Mouse (Mus musculus): ENCODE data around the gene Lmx1b. TPM values are rescaled to one million over a fixed set of nuclear protein-coding genes. Genes with fewer than 3 reads are reported as not detected.

The Lmx1b gene
- total RNA-seq, 1 experiment from 2014 or later, result not detected

- no peak; a peak in 1 of 4 replicates for ATAC-seq (replicated peaks in 1 of 2; ENCODE audit: insufficient read depth in 1 of 2, low FRiP score in 2 of 2, low TSS enrichment in 1 of 2, low read depth in 1 of 2, poor library complexity in 2 of 2, severe bottlenecking in 2 of 2)
These were observed 71.1 kb downstream of the Lmx1b start for GRCm38 (mm10) chr2:33569240-33569639.

- ATAC-seq (replicated peaks in 1 of 2; ENCODE audit: insufficient read depth in 1 of 2, low FRiP score in 2 of 2, low TSS enrichment in 1 of 2, low read depth in 1 of 2, poor library complexity in 2 of 2, severe bottlenecking in 2 of 2), result no peak
These were observed 74.4 kb downstream of the Lmx1b start for GRCm38 (mm10) chr2:33565886-33566285.

- ATAC-seq (replicated peaks in 1 of 2; ENCODE audit: insufficient read depth in 1 of 2, low FRiP score in 2 of 2, low TSS enrichment in 1 of 2, low read depth in 1 of 2, poor library complexity in 2 of 2, severe bottlenecking in 2 of 2), result no peak
These were observed 75.6 kb downstream of the Lmx1b start for GRCm38 (mm10) chr2:33564748-33565147.

- ATAC-seq (replicated peaks in 1 of 2; ENCODE audit: insufficient read depth in 1 of 2, low FRiP score in 2 of 2, low TSS enrichment in 1 of 2, low read depth in 1 of 2, poor library complexity in 2 of 2, severe bottlenecking in 2 of 2), result peak; percentile 23 to 30; a peak in 1 of 4 replicates
These were observed 80.6 kb downstream of the Lmx1b start for GRCm38 (mm10) chr2:33559752-33560151.

- no peak for ATAC-seq (replicated peaks in 1 of 2; ENCODE audit: insufficient read depth in 1 of 2, low FRiP score in 2 of 2, low TSS enrichment in 1 of 2, low read depth in 1 of 2, poor library complexity in 2 of 2, severe bottlenecking in 2 of 2)
These were observed 81.0 kb downstream of the Lmx1b start for GRCm38 (mm10) chr2:33559334-33559733.

DNA sequence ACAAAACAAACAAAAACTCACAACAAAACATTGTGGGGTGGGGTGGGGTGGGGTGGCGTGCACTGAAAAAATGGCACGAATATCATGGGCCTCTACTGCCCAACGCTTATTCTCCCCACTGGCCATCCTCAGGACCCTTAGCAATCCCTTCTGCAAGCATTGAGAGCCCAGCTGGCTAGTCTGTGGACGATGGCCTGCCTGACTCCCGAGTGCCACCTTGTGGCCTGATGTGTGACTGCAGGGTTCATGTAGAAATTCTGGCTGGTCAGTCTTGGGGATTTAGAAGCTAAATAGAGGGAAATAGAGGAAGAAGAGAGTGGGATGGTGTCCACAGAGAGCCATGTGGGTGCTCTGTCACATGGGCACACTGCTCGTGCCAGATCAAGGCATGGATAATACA is 82.1 kb downstream of the Lmx1b start:
- peak in 1 of 2 experiments; percentile 67; a peak in 1 of 4 replicates for ATAC-seq (replicated peaks in 1 of 2; ENCODE audit: insufficient read depth in 1 of 2, low FRiP score in 2 of 2, low TSS enrichment in 1 of 2, low read depth in 1 of 2, poor library complexity in 2 of 2, severe bottlenecking in 2 of 2)

GRCm38 (mm10) chr2:33555573-33555972 is 84.7 kb downstream of the Lmx1b start:
- no peak for ATAC-seq (replicated peaks in 1 of 2; ENCODE audit: insufficient read depth in 1 of 2, low FRiP score in 2 of 2, low TSS enrichment in 1 of 2, low read depth in 1 of 2, poor library complexity in 2 of 2, severe bottlenecking in 2 of 2)

DNA sequence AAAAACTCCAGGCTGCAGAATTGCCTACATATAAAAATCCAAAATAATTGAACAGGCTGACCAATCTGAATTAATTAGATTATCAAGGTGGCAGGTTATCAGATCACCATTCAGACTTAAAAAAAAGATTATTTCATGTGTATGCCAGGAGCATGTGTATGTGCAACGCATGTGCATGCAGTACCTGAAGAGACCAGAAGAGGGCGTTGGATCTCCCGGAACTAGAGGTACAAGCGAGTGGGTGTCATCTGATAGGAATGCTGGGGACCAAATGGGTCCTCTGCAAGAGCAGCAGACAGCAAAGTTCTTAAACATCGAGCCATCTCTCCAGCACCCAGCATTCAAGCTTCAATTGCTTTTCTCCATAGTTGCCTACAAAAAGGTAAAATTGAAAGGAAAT is 87.6 kb downstream of the Lmx1b start:
- no peak for ATAC-seq (replicated peaks in 1 of 2; ENCODE audit: insufficient read depth in 1 of 2, low FRiP score in 2 of 2, low TSS enrichment in 1 of 2, low read depth in 1 of 2, poor library complexity in 2 of 2, severe bottlenecking in 2 of 2)

DNA sequence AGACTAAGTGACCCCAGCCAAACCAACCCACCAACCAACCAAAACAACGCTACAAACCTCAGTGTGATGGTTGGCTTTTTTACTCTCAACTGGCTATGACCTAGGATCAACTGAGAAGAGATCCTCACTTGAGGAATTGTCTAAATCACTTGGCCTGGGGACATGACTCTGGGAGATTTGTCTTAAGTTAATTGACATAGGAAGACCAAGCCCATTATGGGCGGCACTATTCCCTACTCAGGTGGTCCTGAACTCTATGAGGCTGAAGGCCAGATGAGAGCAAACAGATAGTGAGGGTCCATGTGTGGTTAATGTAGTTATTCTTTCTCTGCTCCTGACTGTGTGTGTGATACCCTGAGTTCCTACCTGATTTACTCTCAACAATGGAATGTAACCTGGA is 92.7 kb downstream of the Lmx1b start:
- no peak for ATAC-seq (replicated peaks in 1 of 2; ENCODE audit: insufficient read depth in 1 of 2, low FRiP score in 2 of 2, low TSS enrichment in 1 of 2, low read depth in 1 of 2, poor library complexity in 2 of 2, severe bottlenecking in 2 of 2)

DNA sequence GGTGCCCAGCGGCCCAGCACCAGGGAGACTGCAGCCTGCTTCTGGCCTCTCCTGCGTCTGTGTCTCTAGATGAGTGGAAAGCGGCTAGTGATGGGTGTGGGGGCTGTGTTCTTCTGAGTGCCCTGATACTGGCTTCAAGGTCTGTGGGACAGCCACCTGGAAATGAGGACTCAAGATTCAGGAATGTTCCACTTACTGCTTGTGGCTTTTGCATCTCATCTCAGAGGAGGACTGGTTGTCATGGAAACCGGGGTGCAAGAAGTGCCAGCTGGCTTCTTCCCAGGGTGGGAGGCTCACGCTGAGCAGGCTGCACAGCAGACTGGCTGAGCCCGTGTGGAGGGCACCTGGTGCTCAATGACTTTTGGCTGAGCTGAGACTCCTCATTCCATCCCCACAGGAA is 93.4 kb downstream of the Lmx1b start:
- ATAC-seq (replicated peaks in 1 of 2; ENCODE audit: insufficient read depth in 1 of 2, low FRiP score in 2 of 2, low TSS enrichment in 1 of 2, low read depth in 1 of 2, poor library complexity in 2 of 2, severe bottlenecking in 2 of 2), result no peak

DNA sequence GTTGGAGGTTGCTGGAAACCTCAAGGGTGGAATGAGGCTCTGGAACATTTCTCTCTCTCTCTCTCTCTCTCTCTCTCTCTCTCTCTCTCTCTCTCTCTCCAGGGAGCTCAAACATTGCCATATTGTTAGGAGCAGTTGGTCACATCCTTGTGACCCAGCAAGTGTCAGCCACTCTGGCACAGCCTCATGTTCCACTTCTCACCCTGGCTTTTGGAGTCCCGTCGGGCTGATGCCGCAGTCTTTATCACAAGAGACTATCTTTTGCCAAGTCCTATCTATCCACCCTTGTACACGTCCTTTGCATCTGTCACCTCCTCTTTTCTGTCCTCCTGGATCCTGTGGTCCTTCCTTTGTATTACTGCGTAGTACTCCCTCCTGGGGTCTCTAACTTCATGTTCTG is 94.3 kb downstream of the Lmx1b start:
- ATAC-seq (replicated peaks in 1 of 2; ENCODE audit: insufficient read depth in 1 of 2, low FRiP score in 2 of 2, low TSS enrichment in 1 of 2, low read depth in 1 of 2, poor library complexity in 2 of 2, severe bottlenecking in 2 of 2), result no peak

- ATAC-seq (replicated peaks in 1 of 2; ENCODE audit: insufficient read depth in 1 of 2, low FRiP score in 2 of 2, low TSS enrichment in 1 of 2, low read depth in 1 of 2, poor library complexity in 2 of 2, severe bottlenecking in 2 of 2), result no peak
These were observed 95.3 kb downstream of the Lmx1b start for GRCm38 (mm10) chr2:33544781-33545566.

DNA sequence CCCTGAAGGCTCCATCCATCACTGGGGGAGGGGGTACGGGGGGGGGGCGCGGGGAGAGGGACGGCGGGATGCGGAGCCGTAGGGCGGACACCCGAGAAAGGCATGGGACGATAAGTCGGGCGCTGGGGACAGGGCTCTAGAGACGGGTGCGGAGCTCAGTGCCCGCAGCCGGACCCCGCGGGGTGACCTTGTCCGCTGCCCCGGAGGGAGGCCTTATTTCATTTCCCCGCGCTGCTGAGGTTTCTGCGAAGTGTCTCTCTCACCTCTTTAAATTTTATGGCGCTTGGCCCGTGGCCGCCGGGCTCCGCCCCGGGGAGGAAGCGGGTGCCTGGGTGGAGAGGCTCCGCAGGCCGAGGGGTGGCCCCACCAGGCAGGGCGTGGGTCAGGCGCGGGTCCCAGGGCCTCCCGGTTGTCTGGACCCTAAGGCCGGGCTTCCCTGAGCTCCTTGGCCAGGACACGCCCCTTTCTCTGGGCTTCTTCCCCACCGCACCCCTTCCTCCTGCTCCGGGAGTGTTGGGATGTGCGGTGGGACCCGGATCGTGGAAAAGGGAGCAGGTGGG is 96.0 kb downstream of the Lmx1b start:
- ATAC-seq (replicated peaks in 1 of 2; ENCODE audit: insufficient read depth in 1 of 2, low FRiP score in 2 of 2, low TSS enrichment in 1 of 2, low read depth in 1 of 2, poor library complexity in 2 of 2, severe bottlenecking in 2 of 2), result no peak

- ATAC-seq (replicated peaks in 1 of 2; ENCODE audit: insufficient read depth in 1 of 2, low FRiP score in 2 of 2, low TSS enrichment in 1 of 2, low read depth in 1 of 2, poor library complexity in 2 of 2, severe bottlenecking in 2 of 2), result 0 out of 4 replicates have a peak, but pooled peaks of 1 of the 2 experiments have one; percentile 9
These were observed 96.7 kb downstream of the Lmx1b start for GRCm38 (mm10) chr2:33543429-33544202.

GRCm38 (mm10) chr2:33542696-33543428 is 97.4 kb downstream of the Lmx1b start:
- no peak; a peak in 1 of 4 replicates for ATAC-seq (replicated peaks in 1 of 2; ENCODE audit: insufficient read depth in 1 of 2, low FRiP score in 2 of 2, low TSS enrichment in 1 of 2, low read depth in 1 of 2, poor library complexity in 2 of 2, severe bottlenecking in 2 of 2)

DNA sequence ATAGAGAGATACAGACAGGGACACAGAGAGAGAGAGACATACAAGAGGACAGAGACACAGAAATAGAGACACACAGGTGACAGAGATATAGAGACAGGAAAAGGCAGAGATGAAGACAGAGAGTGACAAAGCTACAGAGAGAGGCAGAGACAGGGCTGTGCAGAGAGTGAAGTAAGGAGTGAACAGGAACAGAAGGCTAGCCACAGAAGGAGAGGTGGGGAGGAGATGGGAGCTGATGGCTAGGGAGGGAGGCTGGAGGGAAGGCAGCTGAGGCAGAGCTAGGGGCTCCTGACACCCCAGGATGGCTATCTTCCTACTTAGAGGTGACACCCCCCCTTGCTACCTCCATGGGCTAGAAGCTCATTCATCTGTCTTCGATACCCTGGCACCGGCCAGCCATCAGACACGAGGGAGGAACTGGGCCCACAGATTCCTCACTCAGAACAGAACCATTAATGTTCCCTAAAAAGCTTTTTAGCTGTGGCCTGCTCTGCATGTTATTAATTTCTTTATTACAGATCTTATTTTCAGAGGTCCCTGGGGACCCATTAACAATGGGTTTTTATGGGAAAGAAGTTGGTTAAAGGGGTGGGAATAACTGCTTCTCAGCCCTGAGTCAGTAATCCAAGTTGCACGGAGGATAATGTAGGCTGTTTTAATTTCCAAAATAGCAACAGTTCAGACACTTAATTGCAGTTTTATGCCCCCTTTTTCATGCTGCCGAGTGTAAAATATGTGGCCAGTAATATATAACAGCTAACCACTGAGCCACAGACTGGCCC is 114.8 kb downstream of the Lmx1b start:
- ATAC-seq (replicated peaks in 1 of 2; ENCODE audit: insufficient read depth in 1 of 2, low FRiP score in 2 of 2, low TSS enrichment in 1 of 2, low read depth in 1 of 2, poor library complexity in 2 of 2, severe bottlenecking in 2 of 2), result no peak

DNA sequence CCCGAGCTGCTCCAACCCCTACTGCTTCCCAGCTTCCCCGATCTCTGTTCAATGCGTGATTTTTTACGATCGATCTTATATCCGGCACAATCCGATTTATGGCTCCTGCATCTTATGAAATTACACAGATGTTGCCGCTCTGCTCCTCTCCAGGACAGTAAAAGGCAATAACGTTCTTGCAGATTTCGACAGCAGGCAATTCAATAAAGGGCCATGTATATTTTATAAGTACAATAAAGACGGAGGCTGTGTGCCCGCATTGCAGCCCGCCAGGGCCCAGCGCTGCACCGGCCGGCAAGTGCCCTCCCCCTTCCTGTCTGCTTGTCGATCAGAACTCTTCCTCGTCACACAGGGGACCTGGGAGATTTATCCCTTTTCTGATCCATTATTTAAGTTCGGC is 124.5 kb downstream of the Lmx1b start:
- no peak for ATAC-seq (replicated peaks in 1 of 2; ENCODE audit: insufficient read depth in 1 of 2, low FRiP score in 2 of 2, low TSS enrichment in 1 of 2, low read depth in 1 of 2, poor library complexity in 2 of 2, severe bottlenecking in 2 of 2)
